Mouse (Mus musculus): ENCODE measurements at regions not wholly inside any gene's neighbourhood (a gene's known extent, or its start where the extent isn't known, plus 50 kb on each side); places are given as distances from the start of the nearest gene placed in this dataset.

DNA sequence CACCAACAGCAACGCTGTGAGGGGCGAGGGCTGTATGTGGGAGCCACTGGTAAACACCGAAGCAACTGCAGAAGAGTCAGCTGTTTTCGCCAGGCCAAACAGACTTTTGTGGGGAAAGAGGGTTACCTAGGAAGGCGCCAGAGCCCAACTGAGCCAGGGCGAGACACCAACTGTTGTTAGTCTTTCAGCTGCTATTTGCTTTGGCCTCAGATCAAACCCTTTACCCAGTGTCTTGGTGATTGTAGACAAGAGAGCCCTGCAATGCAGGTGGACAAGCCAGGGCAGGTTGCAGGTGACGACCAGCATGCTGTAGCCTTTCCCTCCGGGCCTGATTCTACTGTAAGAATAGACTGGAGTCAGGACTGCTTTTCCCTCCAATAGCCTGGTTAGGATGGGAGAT, 121.8 kb upstream of the Cdc42ep3 start:
- 84% methylated on average over 8 of the region's 8 CpGs for WGBS
- H3K27ac ChIP-seq (ENCODE audit: control insufficient read depth, insufficient read depth, low read depth, low read length, poor library complexity), result no peak overlapping the region
- no peak overlapping the region for H3K4me3 ChIP-seq (replicated peaks; ENCODE audit: control insufficient read depth, low read depth, low read length)
- TF ChIP-seq CTCF (IDR thresholded peaks at IDR 0.05; ENCODE audit: control insufficient read depth, insufficient read depth, low read length) (no peak), POLR2A (IDR thresholded peaks at IDR 0.05; ENCODE audit: borderline replicate concordance, control insufficient read depth, low read depth, low read length) (no peak)
- no peaks in the 10 kb centered on the region; the same call in 1 of the 2 replicates for H3K4me1 ChIP-seq (ENCODE audit: control insufficient read depth, insufficient read depth, low read length)

GRCm38 (mm10) chr17:79481112-79481738, 126.3 kb upstream of the Cdc42ep3 start:
- H3K27ac ChIP-seq (ENCODE audit: control insufficient read depth, insufficient read depth, low read depth, low read length, poor library complexity), result no peak overlapping the region
- H3K4me1 ChIP-seq (ENCODE audit: control insufficient read depth, insufficient read depth, low read length), result peaks cover 4% of the 10 kb centered on the region
- TF ChIP-seq POLR2A (IDR thresholded peaks at IDR 0.05; ENCODE audit: borderline replicate concordance, control insufficient read depth, low read depth, low read length) (no peak), CTCF (IDR thresholded peaks at IDR 0.05; ENCODE audit: control insufficient read depth, insufficient read depth, low read length) (no peak)
- WGBS, result 69% methylated on average over 6 of the region's 6 CpGs
- no peak overlapping the region for H3K4me3 ChIP-seq (replicated peaks; ENCODE audit: control insufficient read depth, low read depth, low read length)

- H3K27ac ChIP-seq (ENCODE audit: control insufficient read depth, insufficient read depth, low read depth, low read length, poor library complexity), result no peak overlapping the region
- H3K4me3 ChIP-seq (replicated peaks; ENCODE audit: control insufficient read depth, low read depth, low read length), result no peak overlapping the region
- peaks cover 4% of the 10 kb centered on the region for H3K4me1 ChIP-seq (ENCODE audit: control insufficient read depth, insufficient read depth, low read length)
- 35% methylated on average over 4 of the region's 4 CpGs for WGBS
- no peak for TF ChIP-seq POLR2A (IDR thresholded peaks at IDR 0.05; ENCODE audit: borderline replicate concordance, control insufficient read depth, low read depth, low read length)
- TF ChIP-seq CTCF (IDR thresholded peaks at IDR 0.05; ENCODE audit: control insufficient read depth, insufficient read depth, low read length), result no peak
Measured at GRCm38 (mm10) chr17:79481936-79482335, 127.0 kb upstream of the Cdc42ep3 start.

DNA sequence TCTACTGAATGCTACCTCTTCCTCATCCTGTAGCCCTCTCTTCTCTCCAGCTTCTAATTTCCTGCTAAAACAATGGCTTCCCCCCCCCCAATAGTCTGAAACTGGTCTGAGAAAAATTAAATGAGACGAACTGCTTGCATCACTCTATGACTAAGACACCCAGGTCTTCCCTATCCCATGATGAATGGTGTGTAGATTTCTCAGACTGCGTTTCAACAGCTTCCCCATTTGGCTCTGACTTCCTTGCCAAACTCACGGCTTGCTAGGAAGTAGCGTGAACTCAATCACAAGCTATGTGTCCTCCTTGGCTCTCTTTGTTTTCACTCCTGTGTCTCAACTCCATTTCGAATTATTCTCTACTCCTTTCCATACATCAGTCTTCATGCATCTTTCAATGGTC, 126.4 kb upstream of the Rmdn2 start:
- 25% methylated on average over 5 of the region's 5 CpGs for WGBS
- TF ChIP-seq CTCF (IDR thresholded peaks at IDR 0.05; ENCODE audit: control insufficient read depth, insufficient read depth, low read length) (no peak), POLR2A (IDR thresholded peaks at IDR 0.05; ENCODE audit: borderline replicate concordance, control insufficient read depth, low read depth, low read length) (no peak)
- Histone ChIP-seq H3K4me3 (replicated peaks; ENCODE audit: control insufficient read depth, low read depth, low read length) (no peak overlapping the region), H3K4me1 (ENCODE audit: control insufficient read depth, insufficient read depth, low read length) (peaks cover 4% of the 10 kb centered on the region), H3K27ac (ENCODE audit: control insufficient read depth, insufficient read depth, low read depth, low read length, poor library complexity) (no peak overlapping the region)

DNA sequence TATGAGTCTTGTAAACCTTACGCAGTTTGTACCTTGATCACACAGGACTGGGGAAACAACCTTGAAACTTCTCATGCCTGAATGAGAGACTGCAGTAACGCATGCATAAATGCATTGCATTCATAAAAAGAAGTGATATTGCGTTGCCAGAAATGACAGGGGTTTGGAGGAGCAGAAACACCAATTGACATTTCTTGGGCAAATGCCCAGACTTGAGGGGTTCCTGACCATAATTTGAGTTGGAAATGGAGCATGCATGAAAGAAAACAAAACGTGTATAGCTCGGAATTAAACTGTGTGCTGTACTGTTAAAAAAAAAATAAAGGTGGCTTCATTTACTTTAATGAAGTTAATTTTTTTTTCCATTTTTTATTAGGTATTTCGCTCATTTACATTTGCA, 122.4 kb upstream of the Rmdn2 start:
- 85% methylated on average over 6 of the region's 6 CpGs for WGBS
- TF ChIP-seq POLR2A (IDR thresholded peaks at IDR 0.05; ENCODE audit: borderline replicate concordance, control insufficient read depth, low read depth, low read length), result no peak
- TF ChIP-seq CTCF (IDR thresholded peaks at IDR 0.05; ENCODE audit: control insufficient read depth, insufficient read depth, low read length), result no peak
- Histone ChIP-seq H3K4me3 (replicated peaks; ENCODE audit: control insufficient read depth, low read depth, low read length) (no peak overlapping the region), H3K27ac (ENCODE audit: control insufficient read depth, insufficient read depth, low read depth, low read length, poor library complexity) (no peak overlapping the region), H3K4me1 (ENCODE audit: control insufficient read depth, insufficient read depth, low read length) (no peaks in the 10 kb centered on the region)

GRCm38 (mm10) chr17:79497629-79498028, 114.0 kb upstream of the Rmdn2 start:
- H3K4me1 ChIP-seq (ENCODE audit: control insufficient read depth, insufficient read depth, low read length), result no peaks in the 10 kb centered on the region
- H3K4me3 ChIP-seq (replicated peaks; ENCODE audit: control insufficient read depth, low read depth, low read length), result no peak overlapping the region
- H3K27ac ChIP-seq (ENCODE audit: control insufficient read depth, insufficient read depth, low read depth, low read length, poor library complexity), result no peak overlapping the region
- TF ChIP-seq POLR2A (IDR thresholded peaks at IDR 0.05; ENCODE audit: borderline replicate concordance, control insufficient read depth, low read depth, low read length) (no peak), CTCF (IDR thresholded peaks at IDR 0.05; ENCODE audit: control insufficient read depth, insufficient read depth, low read length) (no peak)
- WGBS, result 78% methylated on average over 4 of the region's 4 CpGs

DNA sequence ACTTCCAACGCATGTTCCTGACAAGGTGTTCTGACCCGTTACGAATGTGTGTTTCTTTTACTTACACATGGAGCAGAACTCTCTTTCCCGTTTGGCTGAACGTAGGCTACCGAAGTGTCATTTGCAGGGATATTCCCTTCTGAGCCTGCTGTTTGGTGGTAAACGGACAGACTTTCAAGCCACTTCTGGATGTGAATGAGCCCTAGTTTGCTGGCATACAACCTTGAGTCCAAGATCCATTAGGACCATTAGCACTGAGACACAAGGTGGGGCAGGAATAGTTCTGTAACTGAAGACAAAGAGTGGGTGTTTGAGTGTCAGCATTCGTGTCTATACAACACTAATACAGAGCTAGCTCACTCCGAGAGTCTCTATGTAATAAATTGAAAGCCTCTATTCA, 113.3 kb upstream of the Rmdn2 start:
- no peaks in the 10 kb centered on the region for H3K4me1 ChIP-seq (ENCODE audit: control insufficient read depth, insufficient read depth, low read length)
- 91% methylated on average over 9 of the region's 9 CpGs for WGBS
- H3K4me3 ChIP-seq (replicated peaks; ENCODE audit: control insufficient read depth, low read depth, low read length), result no peak overlapping the region
- TF ChIP-seq POLR2A (IDR thresholded peaks at IDR 0.05; ENCODE audit: borderline replicate concordance, control insufficient read depth, low read depth, low read length) (no peak), CTCF (IDR thresholded peaks at IDR 0.05; ENCODE audit: control insufficient read depth, insufficient read depth, low read length) (no peak)
- H3K27ac ChIP-seq (ENCODE audit: control insufficient read depth, insufficient read depth, low read depth, low read length, poor library complexity), result no peak overlapping the region

- WGBS, result 58% methylated on average over 1 of the region's 1 CpGs
- no peaks in the 10 kb centered on the region; the same call in 1 of the 2 replicates for H3K4me1 ChIP-seq (ENCODE audit: control insufficient read depth, insufficient read depth, low read length)
- no peak overlapping the region for H3K4me3 ChIP-seq (replicated peaks; ENCODE audit: control insufficient read depth, low read depth, low read length)
- no peak overlapping the region for H3K27ac ChIP-seq (ENCODE audit: control insufficient read depth, insufficient read depth, low read depth, low read length, poor library complexity)
- TF ChIP-seq CTCF (IDR thresholded peaks at IDR 0.05; ENCODE audit: control insufficient read depth, insufficient read depth, low read length) (no peak), POLR2A (IDR thresholded peaks at IDR 0.05; ENCODE audit: borderline replicate concordance, control insufficient read depth, low read depth, low read length) (no peak)
Measured at GRCm38 (mm10) chr17:79501031-79501474, 110.6 kb upstream of the Rmdn2 start.

DNA sequence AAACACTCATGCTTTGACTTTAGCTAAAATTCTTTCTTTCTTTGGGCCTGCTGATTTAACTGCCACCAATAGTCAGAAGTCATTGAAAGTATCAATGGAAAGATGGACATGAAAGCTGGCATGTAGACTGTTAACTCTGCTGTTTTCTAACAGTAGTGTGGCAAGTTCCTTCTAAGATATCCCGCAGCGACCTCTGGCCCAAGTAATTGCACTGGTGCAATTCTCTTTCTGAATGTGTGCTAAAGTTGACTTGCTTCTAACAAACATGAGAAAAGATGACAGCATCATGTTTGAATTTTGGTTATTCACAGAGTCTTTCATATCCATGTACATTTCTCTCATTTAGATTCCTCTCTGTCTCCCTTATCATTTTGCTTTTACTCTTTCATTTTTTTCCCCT, 109.7 kb upstream of the Rmdn2 start:
- Histone ChIP-seq H3K4me3 (replicated peaks; ENCODE audit: control insufficient read depth, low read depth, low read length) (no peak overlapping the region), H3K27ac (ENCODE audit: control insufficient read depth, insufficient read depth, low read depth, low read length, poor library complexity) (no peak overlapping the region), H3K4me1 (ENCODE audit: control insufficient read depth, insufficient read depth, low read length) (no peaks in the 10 kb centered on the region; the same call in 1 of the 2 replicates)
- TF ChIP-seq POLR2A (IDR thresholded peaks at IDR 0.05; ENCODE audit: borderline replicate concordance, control insufficient read depth, low read depth, low read length) (no peak), CTCF (IDR thresholded peaks at IDR 0.05; ENCODE audit: control insufficient read depth, insufficient read depth, low read length) (no peak)
- 45% methylated on average over 2 of the region's 2 CpGs for WGBS
